Mouse (Mus musculus): ENCODE results near the gene Pomp.

DNA sequence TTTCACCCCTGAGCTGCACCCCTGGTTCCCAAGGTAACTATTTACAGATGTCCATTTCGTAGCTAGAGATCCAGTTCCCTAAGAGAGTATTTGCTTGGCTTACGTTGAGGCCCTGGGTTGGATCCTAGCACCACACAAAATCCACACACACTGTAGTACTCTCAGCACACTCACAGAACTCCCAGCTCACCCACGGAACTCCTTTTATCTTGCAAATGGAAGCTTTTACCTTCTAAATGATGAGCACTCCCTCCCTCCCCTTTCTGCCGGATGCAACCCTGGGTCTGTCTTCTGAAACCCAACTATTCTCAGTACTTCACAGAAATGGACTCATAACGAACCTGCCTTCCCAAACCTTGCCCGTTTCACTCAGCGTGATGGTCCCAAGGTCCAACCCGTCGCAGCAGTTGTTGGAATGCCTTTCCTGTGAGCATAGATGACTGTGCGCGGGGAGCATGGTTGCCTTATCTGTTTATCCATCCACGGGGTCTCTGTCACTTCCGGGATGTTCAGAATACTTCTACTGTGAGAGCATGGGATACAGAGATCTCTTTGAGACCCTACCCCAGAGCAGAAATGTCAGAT is 36.1 kb upstream of the Pomp start:
- TF ChIP-seq CTCF (conservative IDR thresholded peaks at IDR 0.05; ENCODE audit: low read length) (no peak), POU5F1 (IDR thresholded peaks at IDR 0.05; ENCODE audit: borderline replicate concordance, low read length) (no peak)

All from E14TG2a.4 (cell line).